Mouse (Mus musculus) stomach, postnatal 0 days (tissue): ENCODE data around the gene Ltc4s.

ENCODE experiments used
- CTCF ChIP-seq: IDR thresholded peaks from 2 replicates; pipeline ENCODE4 v1.5.1; 2016; ENCODE audit warnings: antibody characterized with exemption, low read depth, mild to moderate bottlenecking, moderate library complexity
- EP300 ChIP-seq: optimal IDR thresholded peaks from 2 replicates; pipeline ENCODE3; 2016; ENCODE audit warnings: antibody characterized with exemption

DNA sequence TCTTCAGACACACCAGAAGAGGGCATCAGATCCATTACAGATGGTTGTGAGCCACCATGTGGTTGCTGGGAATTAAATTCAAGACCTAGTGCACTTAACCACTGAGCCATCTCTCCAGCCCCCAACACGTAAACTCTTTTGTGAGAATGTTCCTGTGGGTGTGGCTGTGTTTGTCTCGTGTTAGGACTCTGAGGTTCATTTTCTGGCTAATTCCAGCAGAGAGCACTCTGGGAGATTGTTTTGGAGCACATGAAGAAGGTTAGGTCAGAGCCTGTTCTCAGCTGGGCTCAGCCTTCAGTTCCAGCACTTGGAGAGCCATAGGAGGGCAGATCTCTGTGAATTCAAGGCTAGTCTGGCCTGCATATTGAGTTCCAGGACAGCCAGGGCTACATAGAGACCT is 18.6 kb downstream of the Ltc4s start:
- TF ChIP-seq CTCF (peak; percentile 36), EP300 (no peak)
